Mouse (Mus musculus): ENCODE results near the gene Zfp428. TPM values are rescaled to one million over a fixed set of nuclear protein-coding genes. Genes with fewer than 3 reads are reported as not detected.

Zfp428 gene
- polyA plus RNA-seq (2012; rRNA removed; ENCODE audit: low replicate concordance): 2.7 and 20.4 TPM in 2 replicates

DNA sequence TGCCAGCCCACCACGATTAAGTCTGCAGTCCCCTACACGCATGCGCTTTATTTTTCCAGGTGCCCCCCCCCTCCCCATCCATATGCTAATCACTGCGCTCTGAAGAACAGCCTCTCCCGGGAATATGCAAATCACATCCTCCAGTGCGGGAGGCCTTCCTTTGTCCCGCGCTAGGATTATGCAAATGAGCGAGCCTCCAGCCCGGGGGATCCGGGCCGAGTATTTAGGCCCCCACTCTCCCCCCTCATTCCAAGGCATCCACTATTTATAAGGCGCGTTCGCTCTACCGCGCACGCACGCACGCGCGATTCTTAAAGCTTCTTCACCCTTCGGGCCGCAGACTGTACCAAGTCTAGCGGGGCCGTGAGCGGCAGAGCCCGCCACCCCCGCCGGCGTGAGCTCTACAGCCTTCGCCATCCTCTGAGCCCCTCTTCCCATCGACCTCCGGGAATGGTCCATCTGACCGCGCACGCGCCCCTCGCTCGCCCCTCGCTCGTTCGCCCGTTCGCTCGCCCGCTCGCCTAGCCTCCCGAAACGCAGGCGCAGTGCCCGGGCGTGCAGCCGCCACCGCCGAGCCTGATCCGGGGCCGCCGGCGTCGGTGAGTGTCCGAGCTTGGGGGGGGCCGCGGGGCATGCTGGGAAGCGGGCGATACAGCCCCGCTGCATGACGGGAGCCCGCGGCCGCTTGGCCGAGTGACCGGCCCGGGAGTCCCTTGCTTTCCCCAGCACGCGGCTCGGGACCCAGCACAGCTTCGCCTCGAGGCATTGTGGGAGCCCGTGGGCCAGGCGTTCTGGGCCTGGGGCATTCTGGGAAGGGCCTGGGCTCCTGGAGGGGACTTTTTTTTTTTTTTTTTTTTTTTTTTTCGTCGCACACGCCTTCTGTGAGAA, at the start of gene Zfp428:
TSS of gene Zfp428 (plus strand) at position 169 of the 888 bp plus-strand sequence.

GRCm38 (mm10) chr7:24462388-24463319, 44.2 kb upstream of the Zfp428 start, which contains the start of gene Plaur:
Plaur (plus strand) TSS chr7:24462484.

GRCm38 (mm10) chr7:24481474-24482207, 25.2 kb upstream of the Zfp428 start, which contains the start of gene Cadm4:
Cadm4 (plus strand) TSS chr7:24482023.

GRCm38 (mm10) chr7:24512355-24512754, 5.5 kb downstream of the Zfp428 start, which contains the start of gene AC161166.1:
AC161166.1 (minus strand) TSS chr7:24512455.

DNA sequence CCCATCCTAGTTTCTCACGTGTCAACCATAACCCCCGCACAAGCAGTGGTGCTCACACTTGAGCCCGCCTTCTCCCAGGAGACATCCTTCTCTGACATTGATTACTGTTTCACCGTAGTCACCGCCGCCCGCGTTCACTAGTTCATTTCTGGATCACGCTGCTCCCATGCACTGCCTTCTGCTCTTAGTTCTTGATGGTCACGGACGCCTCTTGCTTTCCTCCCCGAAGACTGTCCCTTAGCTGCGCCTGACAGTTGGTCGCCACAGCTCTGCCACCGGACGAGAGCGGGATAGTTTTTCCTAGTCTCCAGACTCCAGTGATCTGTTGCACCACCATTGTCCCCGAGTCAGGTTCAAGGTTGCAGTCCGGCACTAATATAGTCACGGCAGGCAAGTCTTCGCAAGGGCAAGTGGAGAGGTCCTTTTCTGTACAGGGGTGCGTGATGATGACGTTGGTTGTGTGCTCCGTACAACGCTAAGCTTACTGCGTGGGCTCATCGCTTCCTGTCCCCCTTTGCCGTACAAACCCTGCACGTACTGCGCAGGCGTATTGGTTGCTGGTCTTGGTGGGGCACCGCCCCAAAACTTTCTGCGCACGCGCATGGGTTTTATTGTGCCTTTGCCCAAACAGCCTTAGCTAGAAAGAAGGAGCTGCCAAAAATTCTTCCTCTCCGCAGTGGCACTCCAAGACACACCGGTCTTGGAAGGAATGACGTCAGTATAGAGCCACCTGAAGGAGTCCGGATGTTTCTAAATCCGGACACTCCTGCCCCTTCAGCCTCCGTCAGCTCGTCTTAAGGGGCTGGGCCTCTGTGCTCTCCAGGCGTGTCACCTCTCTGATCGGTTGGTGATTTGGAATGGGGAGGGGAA, 23.5 kb downstream of the Zfp428 start, which contains the start of gene Irgq:
TSS of gene Irgq (plus strand) at position 628 of the 870 bp plus-strand sequence.

GRCm38 (mm10) chr7:24546068-24546614, 39.3 kb downstream of the Zfp428 start, which contains the start of the genes Pinlyp and Xrcc1:
Pinlyp (minus strand) TSS chr7:24546118.
Xrcc1 (plus strand) TSS chr7:24546289.

Other genes with a start within 250 kb of the Zfp428 start
- 1.4 and 4.7 TPM in 2 replicates for gene Zfp93, start 236.6 kb upstream of the Zfp428 start, polyA plus RNA-seq (2012; rRNA removed; ENCODE audit: low replicate concordance)
- 6.1 and 13.2 TPM in 2 replicates for gene Zfp61, start 205.8 kb upstream of the Zfp428 start, polyA plus RNA-seq (2012; rRNA removed; ENCODE audit: low replicate concordance)
- 6.6 and 10.0 TPM in 2 replicates for gene Zfp94, start 190.3 kb upstream of the Zfp428 start, polyA plus RNA-seq (2012; rRNA removed; ENCODE audit: low replicate concordance)
- not detected in 2 replicates for gene Tescl, start 173.1 kb upstream of the Zfp428 start, polyA plus RNA-seq (2012; rRNA removed; ENCODE audit: low replicate concordance)
- gene Lypd5, start 157.8 kb upstream of the Zfp428 start, polyA plus RNA-seq (2012; rRNA removed; ENCODE audit: low replicate concordance): not detected in 2 replicates
- 8.2 and 11.7 TPM in 2 replicates for gene Kcnn4, start 136.7 kb upstream of the Zfp428 start, polyA plus RNA-seq (2012; rRNA removed; ENCODE audit: low replicate concordance)
- gene Smg9, start 107.4 kb upstream of the Zfp428 start, polyA plus RNA-seq (2012; rRNA removed; ENCODE audit: low replicate concordance): 41.9 and 55.8 TPM in 2 replicates
- gene Irgc1, start 54.7 kb upstream of the Zfp428 start, polyA plus RNA-seq (2012; rRNA removed; ENCODE audit: low replicate concordance): 0.09 TPM in 1 of 2 replicates, not detected in the other
- gene Plaur, start 44.5 kb upstream of the Zfp428 start, polyA plus RNA-seq (2012; rRNA removed; ENCODE audit: low replicate concordance): 13.8 and 14.6 TPM in 2 replicates
- gene Cadm4, start 25.0 kb upstream of the Zfp428 start, polyA plus RNA-seq (2012; rRNA removed; ENCODE audit: low replicate concordance): 4.5 and 10.2 TPM in 2 replicates
- gene AC161166.1, start 5.4 kb downstream of the Zfp428 start, polyA plus RNA-seq (2012; rRNA removed; ENCODE audit: low replicate concordance): not detected in 2 replicates
- 19.3 and 22.6 TPM in 2 replicates for gene Irgq, start 23.7 kb downstream of the Zfp428 start, polyA plus RNA-seq (2012; rRNA removed; ENCODE audit: low replicate concordance)
- gene Pinlyp, start 39.1 kb downstream of the Zfp428 start, polyA plus RNA-seq (2012; rRNA removed; ENCODE audit: low replicate concordance): 0.15 TPM in 1 of 2 replicates, not detected in the other
- 38.3 and 65.9 TPM in 2 replicates for gene Xrcc1, start 39.3 kb downstream of the Zfp428 start, polyA plus RNA-seq (2012; rRNA removed; ENCODE audit: low replicate concordance)
- 16.2 and 42.4 TPM in 2 replicates for gene Ethe1, start 80.5 kb downstream of the Zfp428 start, polyA plus RNA-seq (2012; rRNA removed; ENCODE audit: low replicate concordance)
- gene Zfp575, start 80.6 kb downstream of the Zfp428 start, polyA plus RNA-seq (2012; rRNA removed; ENCODE audit: low replicate concordance): 0.23 and 1.2 TPM in 2 replicates
- gene Phldb3, start 103.8 kb downstream of the Zfp428 start, polyA plus RNA-seq (2012; rRNA removed; ENCODE audit: low replicate concordance): 0.92 and 2.6 TPM in 2 replicates
- 0.07 and 0.81 TPM in 2 replicates for gene Lypd3, start 129.5 kb downstream of the Zfp428 start, polyA plus RNA-seq (2012; rRNA removed; ENCODE audit: low replicate concordance)
- gene Tex101, start 169.7 kb downstream of the Zfp428 start, polyA plus RNA-seq (2012; rRNA removed; ENCODE audit: low replicate concordance): not detected in 2 replicates
- gene BC049730, start 202.2 kb downstream of the Zfp428 start, polyA plus RNA-seq (2012; rRNA removed; ENCODE audit: low replicate concordance): not detected in 2 replicates
- not detected in 2 replicates for gene Gm4763, start 219.9 kb downstream of the Zfp428 start, polyA plus RNA-seq (2012; rRNA removed; ENCODE audit: low replicate concordance)